Mouse (Mus musculus) stomach, postnatal 0 days (tissue): ENCODE measurements around the gene 4930539E08Rik.

Source experiments
- CTCF ChIP-seq: IDR thresholded peaks from 2 replicates; pipeline ENCODE4 v1.5.1; 2016; ENCODE audit warnings: antibody characterized with exemption, low read depth, mild to moderate bottlenecking, moderate library complexity
- EP300 ChIP-seq: optimal IDR thresholded peaks from 2 replicates; pipeline ENCODE3; 2016; ENCODE audit warnings: antibody characterized with exemption

DNA sequence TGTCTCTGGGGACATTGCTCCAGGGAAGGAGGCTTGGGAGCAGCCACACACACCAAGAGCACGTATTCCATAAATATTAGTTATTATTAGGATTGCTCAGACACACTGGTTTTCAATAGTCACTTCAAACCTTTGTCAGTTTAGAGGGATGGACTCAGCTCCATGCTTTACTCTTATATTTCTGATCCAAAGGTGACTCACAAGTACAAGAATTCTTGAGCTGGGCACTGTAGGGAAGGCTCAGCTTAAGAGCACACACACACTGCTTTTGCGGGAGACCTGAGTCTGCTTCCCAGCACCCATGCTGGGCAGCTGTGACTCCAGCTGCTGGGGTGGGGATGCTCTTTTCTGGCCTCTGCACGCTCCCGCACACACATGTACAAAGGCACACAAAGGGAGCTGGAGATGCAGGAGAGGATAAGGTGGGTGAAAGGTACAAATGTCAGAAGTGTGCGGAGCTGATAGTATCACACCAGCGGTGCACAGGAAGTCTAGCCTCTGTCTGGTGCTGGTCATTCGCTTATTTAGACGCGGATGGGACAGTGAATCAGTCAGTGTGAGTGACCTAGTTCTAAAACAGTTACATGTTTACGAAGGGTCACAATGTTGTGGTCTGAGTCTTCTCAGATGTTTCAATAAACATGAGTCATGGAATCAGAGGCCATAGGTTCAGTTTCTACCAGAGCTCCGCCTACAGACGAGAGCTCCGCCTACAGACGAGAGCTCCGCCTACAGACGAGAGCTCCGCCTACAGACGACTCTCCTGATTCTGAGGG is 16.5 kb upstream of the 4930539E08Rik start:
- no peak for TF ChIP-seq CTCF
- TF ChIP-seq EP300: no peak
